Mouse (Mus musculus): Measurements from ENCODE around the gene Cdk4. TPM values are rescaled to one million over a fixed set of nuclear protein-coding genes. Genes with fewer than 3 reads are reported as not detected.

Gene Cdk4
- polyA plus RNA-seq, 1 experiment from 2014 or later = 1,992 TPM

DNA sequence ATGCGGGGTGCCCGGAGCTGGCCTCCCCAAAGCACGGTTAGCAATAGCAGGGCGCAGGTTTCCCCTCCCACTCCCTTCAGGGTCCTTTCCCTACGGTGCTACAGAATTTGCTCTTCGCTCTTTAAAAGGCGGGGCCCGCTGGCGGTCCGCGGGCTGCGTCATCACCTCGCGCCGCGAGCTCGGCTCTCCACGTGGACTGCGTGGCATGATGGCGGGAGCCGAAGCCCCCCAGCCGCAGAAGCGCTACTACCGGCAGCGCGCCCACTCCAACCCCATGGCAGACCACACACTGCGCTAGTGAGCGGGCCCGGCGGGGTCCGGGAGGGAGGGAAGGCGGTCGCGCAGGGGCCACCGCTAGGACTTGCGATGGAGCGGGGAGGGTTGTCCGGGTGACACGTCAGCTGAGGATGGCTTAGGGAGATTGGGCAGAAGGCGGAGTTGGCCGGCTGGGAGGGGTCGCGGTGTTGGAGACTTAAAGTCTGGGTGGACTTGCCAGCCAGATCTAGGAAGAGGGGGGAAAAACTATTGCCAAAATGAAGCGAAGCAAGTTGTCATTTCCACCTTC lies 21.5 kb upstream of the Cdk4 start:
- Histone ChIP-seq H3K4me2 (peak overlapping the region; percentile 96), H3K4me3 (peak overlapping the region; percentile 81), H3K9ac (peak overlapping the region; percentile 81), H3K9me3 (no peaks in the 10 kb centered on the region), H3K36me3 (peaks cover 31% of the 10 kb centered on the region), H3K27ac (peak overlapping the region; percentile 84), H3K4me1 (peaks cover 15% of the 10 kb centered on the region), H3K27me3 (peaks cover 9% of the 10 kb centered on the region)
- under 1% methylated on average over 44 of the region's 44 CpGs for WGBS
- peak; percentile 81 for ATAC-seq (ENCODE audit: insufficient number of reproducible peaks, insufficient read depth, low FRiP score, low TSS enrichment, low read depth)

DNA sequence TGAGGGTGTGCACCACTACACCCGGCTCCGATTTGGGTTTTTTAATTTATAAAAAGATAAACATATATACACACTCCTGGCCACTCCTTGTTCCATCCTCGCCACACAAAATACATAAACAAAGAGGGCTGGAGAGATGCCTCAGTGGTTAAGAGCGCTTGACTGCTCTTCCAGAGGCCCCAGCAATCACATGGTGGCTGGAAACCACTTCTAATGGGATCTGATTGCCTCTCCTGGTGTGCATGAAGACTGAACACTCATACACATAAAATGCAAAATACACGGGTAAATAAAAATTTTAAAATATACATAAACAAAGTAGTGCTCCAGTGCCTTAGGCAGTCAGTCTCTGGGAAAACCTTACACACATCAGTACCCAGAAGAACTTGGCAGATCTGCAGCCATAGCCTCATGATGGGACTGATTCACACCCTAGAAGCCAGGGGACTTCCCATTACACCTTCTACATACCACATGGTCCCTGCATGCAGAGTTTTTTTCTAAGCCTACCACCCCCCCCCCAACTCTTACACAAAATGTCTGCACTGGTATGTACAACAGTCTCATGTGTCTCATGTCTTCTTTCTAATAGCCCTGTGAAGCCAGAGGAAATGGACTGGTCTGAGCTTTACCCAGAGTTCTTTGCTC lies 20.7 kb upstream of the Cdk4 start:
- Histone ChIP-seq H3K4me2 (peak overlapping the region; percentile 96), H3K27me3 (peaks cover 16% of the 10 kb centered on the region), H3K9ac (peak overlapping the region; percentile 81), H3K27ac (peak overlapping the region; percentile 84; the same call in 1 of the 2 replicates), H3K4me3 (peak overlapping the region; percentile 81), H3K9me3 (no peaks in the 10 kb centered on the region), H3K4me1 (peaks cover 15% of the 10 kb centered on the region), H3K36me3 (peaks cover 35% of the 10 kb centered on the region)
- ATAC-seq (ENCODE audit: insufficient number of reproducible peaks, insufficient read depth, low FRiP score, low TSS enrichment, low read depth) = no peak
- 13% methylated on average over 5 of the region's 5 CpGs for WGBS

DNA sequence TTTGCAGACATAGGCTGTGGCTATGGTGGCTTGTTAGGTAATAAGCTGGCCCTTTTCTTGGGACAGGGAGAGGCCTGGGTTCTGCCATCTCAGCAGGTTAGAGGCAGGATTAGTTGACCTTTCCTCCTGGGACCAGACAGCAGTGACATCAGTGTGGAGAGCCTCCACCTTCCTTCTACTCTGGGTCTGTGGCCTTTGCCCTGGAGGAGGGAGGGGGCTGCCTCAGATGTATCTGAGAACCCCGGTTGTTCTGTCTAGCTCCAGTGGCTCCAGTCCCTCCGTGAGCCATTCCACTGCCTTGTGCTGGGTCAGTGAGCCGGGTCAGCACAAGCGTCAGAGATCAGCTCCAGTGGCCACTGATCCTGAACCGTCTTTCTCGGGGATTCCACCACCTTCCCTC lies 20.1 kb upstream of the Cdk4 start:
- 87% methylated on average over 6 of the region's 6 CpGs for WGBS

DNA sequence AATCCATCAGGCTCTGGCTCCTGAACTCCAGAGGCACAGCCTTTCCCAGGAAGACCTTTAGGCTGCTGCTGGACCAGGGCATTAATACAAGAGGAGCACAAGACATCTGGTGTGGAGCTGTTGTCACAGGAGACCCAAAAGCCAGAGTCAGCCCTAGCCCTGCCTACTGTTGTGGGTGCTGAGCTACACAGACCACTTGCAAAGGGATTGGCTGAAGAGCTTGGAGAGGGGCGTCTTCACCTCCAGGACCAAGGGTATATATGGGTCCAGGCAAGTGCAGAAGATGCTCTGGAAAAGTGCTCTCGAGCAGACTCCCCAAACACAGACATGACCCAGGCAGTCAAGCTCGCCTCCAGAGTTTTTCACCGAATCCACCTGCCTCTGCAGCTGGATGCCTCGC lies 15.4 kb upstream of the Cdk4 start, which contains the start of gene Cyp27b1:
Cyp27b1 (plus strand) TSS at position 297 of the 400 bp plus-strand sequence.
- H3K27ac ChIP-seq = no peak within 1 kb of the TSS
- H3K36me3 ChIP-seq = peaks cover 35% of the 10 kb centered on the region
- peaks cover 15% of the 10 kb centered on the region for H3K4me1 ChIP-seq
- H3K9ac ChIP-seq = peak within 1 kb of the TSS; percentile 11; the same call in 1 of the 2 replicates
- H3K9me3 ChIP-seq = no peaks in the 10 kb centered on the region
- no peak for ATAC-seq (ENCODE audit: insufficient number of reproducible peaks, insufficient read depth, low FRiP score, low TSS enrichment, low read depth)
- WGBS = 20% methylated on average over 5 of the region's 5 CpGs
- H3K4me2 ChIP-seq = peak within 1 kb of the TSS; percentile 35
- H3K4me3 ChIP-seq = peak within 1 kb of the TSS; percentile 16
- peaks cover 58% of the 10 kb centered on the region for H3K27me3 ChIP-seq

More for the DNA sequence above, 20.1 kb upstream of the Cdk4 start:
- Histone ChIP-seq H3K9me3 (no peaks in the 10 kb centered on the region), H3K27ac (no peak overlapping the region), H3K9ac (no peak overlapping the region), H3K36me3 (peaks cover 35% of the 10 kb centered on the region), H3K4me2 (peak overlapping the region; percentile 96; the same call in 1 of the 2 replicates), H3K27me3 (peaks cover 22% of the 10 kb centered on the region), H3K4me3 (0 out of 2 replicates have a peak overlapping the region, but pooled peaks have one; percentile 81), H3K4me1 (peaks cover 15% of the 10 kb centered on the region)
- no peak for ATAC-seq (ENCODE audit: insufficient number of reproducible peaks, insufficient read depth, low FRiP score, low TSS enrichment, low read depth)

DNA sequence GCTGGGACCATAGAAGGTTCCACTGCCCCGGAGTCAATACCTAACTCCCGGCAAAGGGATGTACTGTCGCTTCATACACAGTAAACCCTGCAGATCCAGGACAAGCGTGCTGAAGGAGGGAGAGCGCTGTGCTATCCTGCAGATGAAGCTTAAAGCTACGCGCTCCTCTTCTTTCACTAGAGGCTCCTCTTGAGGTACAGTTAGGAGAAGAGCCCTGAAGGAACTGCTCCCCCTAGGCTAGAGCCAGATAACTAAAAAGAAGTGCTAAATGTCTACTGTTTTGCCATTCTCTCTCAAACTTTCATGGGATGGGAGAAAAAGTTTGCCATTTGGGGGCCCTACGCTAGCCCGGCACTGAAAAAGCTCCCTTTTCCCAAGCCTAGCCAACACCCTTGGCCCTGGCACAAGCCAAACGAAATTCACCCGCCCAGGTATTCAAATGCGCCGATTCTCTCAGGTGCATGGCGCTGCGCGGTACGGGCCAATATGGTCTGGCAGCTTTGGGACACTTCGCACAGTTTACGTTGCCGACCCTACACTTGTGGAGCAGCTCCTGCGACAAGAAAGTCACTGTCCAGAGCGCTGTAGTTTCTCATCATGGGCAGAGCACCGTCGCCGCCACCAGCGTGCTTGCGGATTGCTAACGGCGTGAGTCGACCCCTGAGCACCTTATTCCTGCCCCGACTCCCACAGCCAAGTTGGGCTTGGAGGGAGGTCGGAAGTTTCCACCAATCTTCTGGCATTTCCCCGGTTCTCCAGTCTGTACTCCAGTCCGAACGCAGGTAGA lies 14.5 kb upstream of the Cdk4 start:
- H3K9ac ChIP-seq = peak overlapping the region; percentile 11; the same call in 1 of the 2 replicates
- no peak for ATAC-seq (ENCODE audit: insufficient number of reproducible peaks, insufficient read depth, low FRiP score, low TSS enrichment, low read depth)

DNA sequence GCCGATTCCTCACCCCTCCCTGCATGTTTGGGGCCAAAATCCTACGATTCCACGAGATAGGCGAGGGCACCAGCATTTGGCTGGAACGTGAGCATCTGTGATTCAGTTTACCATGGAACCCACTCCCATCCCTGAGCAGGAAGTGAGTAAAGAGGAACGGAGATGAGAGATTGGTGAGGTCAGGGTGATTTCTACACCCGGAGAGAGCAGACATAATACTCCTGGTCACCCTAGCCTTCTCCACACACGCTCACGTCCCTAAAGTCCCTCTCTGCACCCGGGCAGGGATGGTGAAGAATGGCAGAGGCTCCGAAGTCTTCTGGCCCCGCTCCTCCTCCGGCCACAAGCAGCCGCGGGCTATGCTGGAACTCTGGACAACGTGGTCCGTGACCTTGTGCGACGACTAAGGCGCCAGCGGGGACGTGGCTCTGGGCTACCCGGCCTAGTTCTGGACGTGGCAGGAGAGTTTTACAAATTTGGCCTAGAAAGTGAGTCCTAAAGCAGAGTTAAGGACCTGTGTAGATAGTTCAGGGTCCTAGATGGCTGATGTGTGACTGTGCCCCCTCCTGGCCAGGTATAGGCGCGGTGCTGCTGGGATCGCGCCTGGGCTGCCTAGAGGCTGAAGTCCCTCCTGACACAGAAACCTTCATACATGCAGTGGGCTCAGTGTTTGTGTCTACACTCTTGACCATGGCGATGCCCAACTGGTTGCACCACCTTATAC lies 13.8 kb upstream of the Cdk4 start:
- peaks cover 63% of the 10 kb centered on the region for H3K27me3 ChIP-seq
- H3K4me3 ChIP-seq = peak overlapping the region; percentile 16
- WGBS = 3% methylated on average over 29 of the region's 29 CpGs
- H3K4me2 ChIP-seq = peak overlapping the region; percentile 35
- ATAC-seq (ENCODE audit: insufficient number of reproducible peaks, insufficient read depth, low FRiP score, low TSS enrichment, low read depth) = no peak
- no peak overlapping the region for H3K27ac ChIP-seq
- no peak overlapping the region; the same call in 1 of the 2 replicates for H3K9ac ChIP-seq
- H3K4me1 ChIP-seq = peaks cover 11% of the 10 kb centered on the region; the same call in 1 of the 2 replicates
- no peaks in the 10 kb centered on the region for H3K9me3 ChIP-seq
- H3K36me3 ChIP-seq = peaks cover 30% of the 10 kb centered on the region

More for the DNA sequence above, 14.5 kb upstream of the Cdk4 start:
- H3K9me3 ChIP-seq = no peaks in the 10 kb centered on the region
- H3K4me2 ChIP-seq = peak overlapping the region; percentile 35
- peaks cover 11% of the 10 kb centered on the region; the same call in 1 of the 2 replicates for H3K4me1 ChIP-seq
- H3K27me3 ChIP-seq = peaks cover 61% of the 10 kb centered on the region
- no peak overlapping the region for H3K27ac ChIP-seq
- 4% methylated on average over 35 of the region's 35 CpGs for WGBS
- peaks cover 28% of the 10 kb centered on the region for H3K36me3 ChIP-seq
- H3K4me3 ChIP-seq = peak overlapping the region; percentile 16

DNA sequence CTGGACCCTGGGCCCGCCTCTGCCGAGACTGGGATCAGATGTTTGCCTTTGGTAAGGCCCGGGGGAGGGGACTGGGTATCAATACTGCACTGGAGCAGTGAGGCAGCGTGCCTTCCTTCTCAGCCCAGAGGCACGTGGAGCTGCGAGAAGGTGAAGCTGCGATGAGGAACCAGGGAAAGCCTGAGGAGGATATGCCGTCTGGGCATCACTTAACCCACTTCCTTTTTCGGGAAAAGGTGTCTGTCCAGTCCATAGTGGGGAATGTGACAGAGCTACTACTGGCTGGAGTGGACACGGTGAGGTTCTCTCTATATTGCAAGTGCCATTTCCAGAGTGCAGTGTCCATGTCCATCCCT lies 13.2 kb upstream of the Cdk4 start:
- Histone ChIP-seq H3K4me2 (0 out of 2 replicates have a peak overlapping the region, but pooled peaks have one; percentile 35), H3K27me3 (peaks cover 63% of the 10 kb centered on the region), H3K4me3 (peak overlapping the region; percentile 16; the same call in 1 of the 2 replicates), H3K36me3 (peaks cover 27% of the 10 kb centered on the region), H3K4me1 (peaks cover 11% of the 10 kb centered on the region; the same call in 1 of the 2 replicates), H3K9ac (no peak overlapping the region; the same call in 1 of the 2 replicates), H3K9me3 (no peaks in the 10 kb centered on the region), H3K27ac (no peak overlapping the region)
- WGBS = 14% methylated on average over 10 of the region's 10 CpGs
- no peak for ATAC-seq (ENCODE audit: insufficient number of reproducible peaks, insufficient read depth, low FRiP score, low TSS enrichment, low read depth)

DNA sequence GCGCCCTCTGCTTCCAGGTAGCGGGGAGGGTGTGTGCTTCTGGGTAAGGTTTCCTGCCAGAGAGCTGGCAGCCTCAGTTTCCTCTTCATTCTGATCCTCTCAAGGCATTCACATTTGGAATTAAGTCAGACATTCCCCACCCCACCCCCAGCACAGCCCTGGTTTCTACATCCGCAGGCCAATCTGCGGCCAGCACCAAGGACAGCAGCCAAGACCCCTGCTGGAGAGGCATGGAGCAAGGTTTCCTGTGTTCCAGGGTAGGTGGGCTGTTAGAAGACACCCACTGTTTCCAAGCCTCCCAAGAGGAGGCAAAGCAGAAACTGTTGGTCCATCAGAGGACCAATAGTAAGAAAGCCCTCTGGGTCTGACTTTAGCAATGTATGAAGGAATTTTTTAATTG lies 8.7 kb upstream of the Cdk4 start:
- peaks cover 32% of the 10 kb centered on the region for H3K36me3 ChIP-seq
- no peak for ATAC-seq (ENCODE audit: insufficient number of reproducible peaks, insufficient read depth, low FRiP score, low TSS enrichment, low read depth)
- H3K9me3 ChIP-seq = no peaks in the 10 kb centered on the region
- H3K4me1 ChIP-seq = peaks cover 21% of the 10 kb centered on the region
- WGBS = 61% methylated on average over 4 of the region's 4 CpGs
- H3K27ac ChIP-seq = no peak overlapping the region
- H3K27me3 ChIP-seq = peaks cover 49% of the 10 kb centered on the region
- no peak overlapping the region for H3K4me2 ChIP-seq
- H3K9ac ChIP-seq = no peak overlapping the region
- no peak overlapping the region for H3K4me3 ChIP-seq

DNA sequence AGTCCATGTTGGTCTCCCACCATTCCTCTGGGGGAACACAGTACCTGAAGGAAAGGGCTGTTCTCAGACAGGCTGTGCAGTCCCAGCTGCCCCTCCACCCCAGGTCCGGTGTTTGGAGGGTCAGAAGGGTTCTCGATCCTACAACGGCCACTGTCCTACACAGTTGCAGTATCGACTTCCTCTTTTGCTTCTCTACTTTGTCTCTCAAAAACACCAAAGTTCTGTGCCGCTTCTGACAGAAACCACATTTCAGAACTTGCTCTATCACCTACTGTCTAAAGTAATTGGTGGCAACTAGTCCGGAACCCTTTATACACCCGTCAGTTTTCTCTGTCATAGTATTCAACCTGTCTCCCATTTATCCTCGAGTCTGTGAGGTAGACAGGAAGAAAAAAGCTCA lies 7.9 kb upstream of the Cdk4 start:
- ATAC-seq (ENCODE audit: insufficient number of reproducible peaks, insufficient read depth, low FRiP score, low TSS enrichment, low read depth) = no peak
- Histone ChIP-seq H3K4me3 (no peak overlapping the region), H3K9ac (no peak overlapping the region), H3K4me1 (peaks cover 20% of the 10 kb centered on the region), H3K9me3 (no peaks in the 10 kb centered on the region), H3K36me3 (peaks cover 32% of the 10 kb centered on the region), H3K27me3 (peaks cover 47% of the 10 kb centered on the region), H3K27ac (no peak overlapping the region), H3K4me2 (no peak overlapping the region)
- 84% methylated on average over 8 of the region's 8 CpGs for WGBS

DNA sequence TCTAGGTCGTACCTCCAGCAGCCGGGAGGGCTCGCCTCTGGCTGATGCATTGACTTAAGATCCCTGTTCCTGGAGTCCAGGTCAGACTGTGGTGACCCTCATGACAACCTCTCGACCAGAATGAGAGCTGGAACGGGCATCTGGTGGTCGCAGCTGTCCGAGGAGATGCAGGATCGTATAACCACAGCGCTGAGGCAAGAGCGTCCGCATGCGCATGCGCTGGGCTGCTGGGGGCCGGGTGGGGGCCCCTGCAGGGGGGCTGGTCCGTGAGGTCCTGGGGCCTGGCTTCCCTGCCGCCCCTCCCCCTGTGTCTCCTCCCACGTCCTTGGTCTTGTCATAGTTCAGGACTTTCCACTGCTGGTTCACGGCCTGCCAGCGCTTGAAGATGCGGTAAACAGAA lies 6.8 kb upstream of the Cdk4 start:
- Histone ChIP-seq H3K9ac (no peak overlapping the region), H3K9me3 (no peaks in the 10 kb centered on the region), H3K36me3 (peaks cover 32% of the 10 kb centered on the region), H3K4me1 (peaks cover 23% of the 10 kb centered on the region), H3K4me3 (no peak overlapping the region), H3K27me3 (peaks cover 47% of the 10 kb centered on the region), H3K4me2 (no peak overlapping the region), H3K27ac (no peak overlapping the region)
- 80% methylated on average over 20 of the region's 20 CpGs for WGBS
- ATAC-seq (ENCODE audit: insufficient number of reproducible peaks, insufficient read depth, low FRiP score, low TSS enrichment, low read depth) = no peak

DNA sequence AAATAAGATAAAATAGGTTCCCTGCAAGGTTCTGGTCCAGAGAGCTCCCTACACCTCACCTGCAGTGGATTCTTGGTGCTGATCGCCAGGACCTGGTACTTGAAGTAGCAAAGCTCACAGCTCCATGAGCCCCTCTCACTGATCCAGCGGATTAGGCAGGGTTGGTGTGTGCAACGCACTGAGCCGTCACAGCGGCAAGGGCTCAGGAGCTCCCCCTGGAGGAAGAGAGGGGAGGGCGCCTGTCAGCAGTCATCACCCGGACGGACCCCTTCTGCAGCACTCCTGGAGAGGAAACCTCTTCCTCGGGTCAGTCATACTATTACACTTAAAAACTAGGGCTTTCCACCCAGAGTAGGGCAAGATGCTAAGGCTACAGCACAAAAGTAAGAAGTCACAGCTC lies 5.2 kb upstream of the Cdk4 start:
- Histone ChIP-seq H3K27ac (no peak overlapping the region), H3K27me3 (peaks cover 36% of the 10 kb centered on the region), H3K9ac (peak overlapping the region; percentile 88; the same call in 1 of the 2 replicates), H3K9me3 (no peaks in the 10 kb centered on the region), H3K4me1 (peaks cover 23% of the 10 kb centered on the region), H3K4me2 (peak overlapping the region; percentile 94), H3K4me3 (peak overlapping the region; percentile 87), H3K36me3 (peaks cover 32% of the 10 kb centered on the region)
- WGBS = 2% methylated on average over 9 of the region's 9 CpGs
- ATAC-seq (ENCODE audit: insufficient number of reproducible peaks, insufficient read depth, low FRiP score, low TSS enrichment, low read depth) = no peak
